Mouse (Mus musculus) ES-Bruce4 (cell line): ENCODE results near the gene Ptgdr2.

ENCODE experiments used
- CTCF ChIP-seq: IDR thresholded peaks from one replicate; pipeline ENCODE4 v1.8.1; 2011; ENCODE audit warnings: low read depth, low read length
- EP300 ChIP-seq: IDR thresholded peaks from 2 replicates; pipeline ENCODE4 v1.6.1; 2011; ENCODE audit warnings: low read depth, low read length; ENCODE audit not compliant: insufficient read depth

GRCm38 (mm10) chr19:10949112-10949511 lies 12.2 kb downstream of the Ptgdr2 start, which contains the start of gene Ccdc86:
- TF ChIP-seq CTCF (no peak), EP300 (no peak)
